Mouse (Mus musculus) embryonic facial prominence, embryonic 14.5 days (tissue): ENCODE results near the gene Rps15a. TPM values are rescaled to one million over a fixed set of nuclear protein-coding genes. Genes with fewer than 3 reads are reported as not detected.

ENCODE experiments used
- ATAC-seq: fragments of 200-750 bp; cut with Nextera tagmentation; 2 replicates; pipeline ENCODE4 v1.8.0; 2017; ENCODE audit warnings: low read depth, moderate number of reproducible peaks, moderate TSS enrichment
- DNase-seq: peaks from one replicate; pipeline ENCODE4 v3.0.0-alpha.2; 2015; ENCODE audit warnings: low spot score
- H3K27ac ChIP-seq: fragments of 300-500 bp; sonication (generic); replicated peaks from 2 replicates; pipeline ENCODE4 v1.5.1; 2014; ENCODE audit warnings: low read depth, mild to moderate bottlenecking, low read length, moderate library complexity
- H3K27me3 ChIP-seq: fragments of 300-500 bp; sonication (generic); replicated peaks from 2 replicates; pipeline ENCODE4 v1.6.1; 2014; ENCODE audit warnings: low read length; ENCODE audit not compliant: control insufficient read depth, insufficient read depth
- H3K36me3 ChIP-seq: fragments of 300-500 bp; sonication (generic); 2 replicates; pipeline ENCODE4 v1.6.1; 2014; ENCODE audit warnings: low read length, mixed read lengths; ENCODE audit not compliant: control insufficient read depth, insufficient read depth
- H3K4me1 ChIP-seq: fragments of 300-500 bp; sonication (generic); 2 replicates; pipeline ENCODE4 v1.6.1; 2014; ENCODE audit warnings: antibody characterized with exemption, low read length; ENCODE audit not compliant: control insufficient read depth, insufficient read depth
- H3K4me2 ChIP-seq: fragments of 300-500 bp; sonication (generic); 2 replicates; pipeline ENCODE4 v1.6.1; 2014; ENCODE audit warnings: low read depth, mild to moderate bottlenecking, low read length, moderate library complexity, mixed read lengths
- H3K4me3 ChIP-seq: fragments of 300-500 bp; sonication (generic); 2 replicates; pipeline ENCODE4 v1.5.1; 2014; ENCODE audit warnings: low read depth, mild to moderate bottlenecking, low read length
- H3K9ac ChIP-seq: fragments of 300-500 bp; sonication (generic); 2 replicates; pipeline ENCODE4 v1.6.1; 2014; ENCODE audit warnings: low read depth, mild to moderate bottlenecking, low read length, moderate library complexity, mixed read lengths
- H3K9me3 ChIP-seq: fragments of 300-500 bp; sonication (generic); 2 replicates; pipeline ENCODE4 v1.6.1; 2016; ENCODE audit warnings: low read length; ENCODE audit not compliant: control insufficient read depth
- WGBS: fragments of 180-500 bp; shearing (Covaris S2); extraction: QIAGEN DNeasy Blood & Tissue Kit; methylation state at CpG from one replicate; pipeline ENCODE4 v1.1.7; 2014; 5-methylcytosine and 5-hydroxymethylcytosine counted together
- polyA plus RNA-seq: library from polyadenylated mRNA; unstranded; fragments of >200 nt; fragmentation: Nextera tagmentation; extraction: Ambion mirVana; gene quantifications from 2 replicates; pipeline ENCODE4 v1.2.1, GENCODE M21; 2014

Gene Rps15a
- polyA plus RNA-seq, 1 experiment from 2014 or later = 1,013 TPM

- Histone ChIP-seq H3K36me3 (peaks cover 56% of the 10 kb centered on the region), H3K4me3 (no peak overlapping the region), H3K27me3 (no peaks in the 10 kb centered on the region), H3K9ac (no peak overlapping the region), H3K4me2 (no peak overlapping the region), H3K4me1 (no peaks in the 10 kb centered on the region), H3K9me3 (no peaks in the 10 kb centered on the region), H3K27ac (no peak overlapping the region)
- 74% methylated on average over 5 of the region's 5 CpGs for WGBS
- ATAC-seq = no peak
- DNase-seq = peak; percentile 45
These were observed 11.4 kb downstream of the Rps15a start for GRCm38 (mm10) chr7:118104458-118105052.

- 40% methylated on average over 5 of the region's 5 CpGs for WGBS
- H3K27me3 ChIP-seq = no peaks in the 10 kb centered on the region
- ATAC-seq = 0 out of 2 replicates have a peak, but pooled peaks have one; percentile 30
- no peaks in the 10 kb centered on the region for H3K4me1 ChIP-seq
- H3K27ac ChIP-seq = no peak overlapping the region
- no peak overlapping the region for H3K9ac ChIP-seq
- no peak for DNase-seq
- H3K4me2 ChIP-seq = no peak overlapping the region
- H3K36me3 ChIP-seq = peaks cover 48% of the 10 kb centered on the region
- no peak overlapping the region for H3K4me3 ChIP-seq
- H3K9me3 ChIP-seq = no peaks in the 10 kb centered on the region
These were observed 12.3 kb downstream of the Rps15a start for GRCm38 (mm10) chr7:118103462-118104379.

- peak; percentile 22; the same call in 1 of the 2 replicates for ATAC-seq
- H3K27me3 ChIP-seq = no peaks in the 10 kb centered on the region
- H3K4me2 ChIP-seq = no peak overlapping the region
- H3K4me1 ChIP-seq = no peaks in the 10 kb centered on the region
- no peaks in the 10 kb centered on the region for H3K9me3 ChIP-seq
- H3K4me3 ChIP-seq = no peak overlapping the region
- H3K27ac ChIP-seq = no peak overlapping the region
- DNase-seq = no peak
- WGBS = 39% methylated on average over 4 of the region's 4 CpGs
- peaks cover 39% of the 10 kb centered on the region for H3K36me3 ChIP-seq
- H3K9ac ChIP-seq = no peak overlapping the region
These were observed 13.1 kb downstream of the Rps15a start for GRCm38 (mm10) chr7:118102678-118103461.

- Histone ChIP-seq H3K36me3 (peaks cover 33% of the 10 kb centered on the region), H3K4me1 (no peaks in the 10 kb centered on the region), H3K27ac (no peak overlapping the region), H3K4me2 (no peak overlapping the region), H3K9me3 (no peaks in the 10 kb centered on the region), H3K27me3 (no peaks in the 10 kb centered on the region), H3K9ac (no peak overlapping the region), H3K4me3 (no peak overlapping the region)
- peak; percentile 12; the same call in 1 of the 2 replicates for ATAC-seq
- WGBS = 48% methylated on average over 4 of the region's 4 CpGs
- DNase-seq = peak; percentile 81
These were observed 13.8 kb downstream of the Rps15a start for GRCm38 (mm10) chr7:118102231-118102630.

GRCm38 (mm10) chr7:118097615-118098014 is 18.4 kb downstream of the Rps15a start:
- Histone ChIP-seq H3K36me3 (no peaks in the 10 kb centered on the region), H3K27me3 (no peaks in the 10 kb centered on the region), H3K9me3 (no peaks in the 10 kb centered on the region), H3K4me1 (no peaks in the 10 kb centered on the region), H3K27ac (no peak overlapping the region), H3K4me2 (no peak overlapping the region), H3K4me3 (no peak overlapping the region), H3K9ac (no peak overlapping the region)
- 67% methylated on average over 7 of the region's 7 CpGs for WGBS
- no peak for DNase-seq
- ATAC-seq = no peak

GRCm38 (mm10) chr7:118079987-118080386 is 36.0 kb downstream of the Rps15a start:
- Histone ChIP-seq H3K9me3 (no peaks in the 10 kb centered on the region), H3K27ac (no peak overlapping the region), H3K27me3 (no peaks in the 10 kb centered on the region), H3K4me3 (no peak overlapping the region), H3K9ac (no peak overlapping the region), H3K36me3 (no peaks in the 10 kb centered on the region), H3K4me1 (no peaks in the 10 kb centered on the region), H3K4me2 (no peak overlapping the region)
- DNase-seq (no peak), ATAC-seq (no peak)
- 89% methylated on average over 4 of the region's 4 CpGs for WGBS

- Histone ChIP-seq H3K9me3 (no peaks in the 10 kb centered on the region), H3K4me2 (no peak overlapping the region), H3K36me3 (no peaks in the 10 kb centered on the region), H3K4me3 (no peak overlapping the region), H3K27ac (no peak overlapping the region), H3K9ac (no peak overlapping the region), H3K27me3 (no peaks in the 10 kb centered on the region), H3K4me1 (no peaks in the 10 kb centered on the region)
- WGBS = 87% methylated on average over 5 of the region's 5 CpGs
- DNase-seq = no peak
- no peak for ATAC-seq
These were observed 36.9 kb downstream of the Rps15a start for GRCm38 (mm10) chr7:118079097-118079496.

- no peaks in the 10 kb centered on the region for H3K4me1 ChIP-seq
- H3K4me3 ChIP-seq = no peak overlapping the region
- ATAC-seq = no peak
- no peak for DNase-seq
- no peak overlapping the region for H3K27ac ChIP-seq
- H3K36me3 ChIP-seq = no peaks in the 10 kb centered on the region
- H3K9ac ChIP-seq = no peak overlapping the region
- 95% methylated on average over 5 of the region's 5 CpGs for WGBS
- H3K9me3 ChIP-seq = no peaks in the 10 kb centered on the region
- no peaks in the 10 kb centered on the region for H3K27me3 ChIP-seq
- H3K4me2 ChIP-seq = no peak overlapping the region
These were observed 48.7 kb downstream of the Rps15a start for GRCm38 (mm10) chr7:118067261-118067660.
